Mouse (Mus musculus) heart, adult 8-10 months (tissue): Measurements from ENCODE around the gene Ldb3. TPM values are rescaled to one million over a fixed set of nuclear protein-coding genes. Genes with fewer than 3 reads are reported as not detected.
A peak's percentile ranks its signal among the peaks of the same experiment; 100 is the strongest.

ENCODE experiments used
- DNase-seq: peaks from one replicate; pipeline ENCODE4 v3.0.0; 2022; ENCODE audit warnings: low spot score
- total RNA-seq, 4 experiments: library from RNA; stranded (reverse); gene quantifications; 2 replicates each; pipeline ENCODE4 v1.2.4; 2022

The Ldb3 gene
- total RNA-seq, 4 experiments from 2014 or later: 1,077 to 1,246 (median 1,126) TPM

DNA sequence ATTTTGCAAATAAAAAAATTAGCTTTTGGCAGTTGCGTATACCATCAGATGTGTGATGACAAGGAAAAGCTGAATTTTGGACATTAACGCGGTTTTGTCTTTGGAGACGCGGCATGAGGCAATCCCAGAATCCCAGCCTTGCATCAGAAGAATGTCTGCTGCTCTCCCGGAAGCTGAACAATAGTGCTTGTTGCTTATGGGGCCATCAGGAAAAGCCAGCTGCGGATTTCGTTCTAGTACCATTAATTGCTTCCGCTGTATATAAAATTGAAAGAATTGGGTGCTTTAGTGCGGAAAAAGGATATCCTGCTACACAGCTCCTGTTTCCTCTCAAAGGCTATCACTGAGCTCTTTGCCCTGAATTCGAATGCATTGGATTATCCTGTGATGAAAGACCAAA, 76.6 kb downstream of the Ldb3 start:
- no peak for DNase-seq

DNA sequence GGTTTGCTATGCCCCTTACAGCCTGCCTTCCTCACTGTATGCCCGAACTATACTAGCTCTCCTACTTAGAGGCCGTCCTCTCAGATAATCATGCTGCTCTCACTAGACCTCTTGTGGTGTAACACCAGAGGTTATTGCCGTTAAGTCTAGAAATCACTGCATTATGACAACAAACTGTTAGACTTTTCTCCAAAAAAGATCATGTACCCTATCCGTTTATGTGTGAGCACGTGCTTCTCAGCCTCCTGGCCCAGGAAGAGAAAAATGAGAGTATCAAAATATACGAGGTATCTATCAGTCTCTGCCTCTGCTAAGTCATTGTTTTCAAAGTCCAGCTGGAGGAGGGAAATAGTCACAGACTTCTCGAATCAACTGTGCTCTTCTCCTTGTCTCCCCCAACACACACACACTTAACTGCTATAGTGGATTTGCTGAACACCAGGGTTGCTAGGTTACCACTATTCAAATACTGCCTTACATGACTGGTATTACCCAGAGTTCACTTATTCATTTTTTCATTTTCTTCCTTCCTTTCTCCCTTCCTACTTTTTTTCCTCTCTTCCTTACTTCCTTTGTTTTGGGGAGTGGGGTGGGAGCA, 79.5 kb downstream of the Ldb3 start:
- no peak for DNase-seq

DNA sequence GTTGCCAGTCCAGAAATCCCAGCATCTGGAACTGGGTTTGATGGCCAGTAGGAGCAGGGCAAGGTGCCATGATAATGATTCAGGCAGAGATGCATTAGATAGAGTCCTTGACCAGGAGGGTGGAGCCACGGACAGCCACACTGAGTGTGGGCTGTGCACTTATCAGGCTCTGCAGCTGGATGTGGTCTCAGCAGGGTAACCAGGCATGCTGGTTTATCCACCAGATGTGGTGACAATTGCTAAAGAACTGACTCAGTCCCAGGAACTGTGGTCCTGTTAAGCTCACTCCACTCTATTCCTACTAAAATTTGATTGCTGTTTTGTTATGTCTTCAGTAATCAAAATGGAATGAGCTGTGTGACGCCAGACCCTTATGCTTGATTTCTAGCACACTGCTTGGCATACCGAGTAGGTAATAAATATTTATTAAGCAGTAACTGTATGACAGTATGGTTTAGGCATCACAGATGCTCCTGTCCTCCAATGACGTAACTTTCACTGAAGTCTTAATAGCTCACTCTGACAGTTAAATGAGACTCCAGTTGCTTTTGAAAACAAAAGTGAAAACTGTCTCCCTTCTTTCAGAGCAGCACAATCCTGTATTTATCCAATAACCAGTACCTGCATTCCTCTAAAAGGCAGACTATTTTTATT, 80.2 kb downstream of the Ldb3 start:
- DNase-seq: no peak

DNA sequence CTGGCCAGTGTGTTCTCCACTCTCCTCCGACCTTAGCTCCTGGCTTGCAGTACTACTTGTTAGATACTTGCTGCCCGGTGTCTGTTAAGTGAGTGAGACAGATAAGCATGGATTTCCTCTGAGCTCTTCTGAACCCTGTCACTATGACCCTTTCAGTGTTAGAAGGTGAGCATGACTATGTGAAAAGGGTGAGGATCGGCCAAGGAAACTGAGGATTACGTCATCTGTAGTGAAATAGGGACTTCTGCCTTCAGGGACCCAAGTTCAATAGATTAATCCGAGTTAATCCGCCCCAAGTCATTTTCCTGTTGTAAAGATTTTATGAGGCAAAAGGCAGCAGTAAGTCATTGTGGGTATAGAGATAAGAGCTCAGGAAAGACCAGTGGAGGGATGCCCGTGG, 83.2 kb downstream of the Ldb3 start:
- DNase-seq: no peak

DNA sequence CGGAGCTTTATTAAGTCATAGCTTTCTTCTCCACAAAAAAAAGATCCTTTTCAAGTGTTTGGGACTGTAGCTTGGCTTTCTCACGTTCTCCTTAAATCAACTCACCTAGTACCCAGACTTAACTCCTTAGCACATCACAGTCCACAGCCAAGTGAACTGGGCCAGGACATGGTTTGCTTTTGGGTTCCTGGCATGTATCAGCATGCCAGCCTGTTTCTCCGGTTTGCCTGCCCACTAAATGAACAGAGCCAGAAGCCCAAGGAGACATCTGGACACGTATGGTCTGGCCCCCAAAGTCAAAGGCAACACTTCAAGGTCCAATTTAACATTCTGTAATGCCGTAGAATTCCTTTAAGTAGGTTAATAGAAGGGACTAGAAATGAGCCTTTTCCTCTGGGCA, 84.1 kb downstream of the Ldb3 start:
- DNase-seq: no peak

DNA sequence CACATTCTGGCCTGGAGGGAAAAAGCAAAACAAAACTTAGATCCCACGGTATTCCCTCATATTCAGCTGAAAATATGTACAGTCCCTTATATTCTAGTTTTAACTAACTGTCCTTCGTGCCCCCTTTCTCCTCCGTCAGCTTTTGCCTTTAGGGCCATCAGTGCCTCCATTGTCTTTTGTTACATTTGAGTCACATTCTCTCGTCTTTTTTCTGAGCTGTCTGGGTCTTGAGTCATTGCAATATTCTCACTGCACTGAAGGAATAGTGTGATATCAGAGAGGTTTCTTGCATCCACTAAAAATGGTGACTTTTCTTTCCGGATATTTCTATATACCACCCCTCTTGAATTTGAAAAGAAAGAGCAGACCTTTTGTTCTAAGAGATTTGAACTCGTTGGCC, 84.7 kb downstream of the Ldb3 start:
- no peak for DNase-seq

DNA sequence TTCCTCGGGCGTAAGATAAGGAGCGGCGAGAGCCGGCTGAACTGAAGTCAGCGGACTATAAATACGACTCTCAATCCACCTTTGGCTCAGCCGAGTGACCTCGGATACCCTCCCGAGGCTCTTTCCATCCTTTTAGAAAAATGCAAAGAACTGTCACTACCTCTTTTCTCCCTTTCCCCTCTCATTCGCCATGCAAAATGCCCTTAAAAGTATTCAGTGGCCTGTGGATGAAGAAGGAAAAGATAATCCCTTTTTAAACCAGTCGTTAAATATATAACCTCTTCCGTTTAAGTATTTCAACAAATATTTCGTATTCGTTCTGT, 85.2 kb downstream of the Ldb3 start, which contains the start of gene Bmpr1a:
Bmpr1a (minus strand) TSS at position 17 of the 323 bp plus-strand sequence.
- DNase-seq: no peak

DNA sequence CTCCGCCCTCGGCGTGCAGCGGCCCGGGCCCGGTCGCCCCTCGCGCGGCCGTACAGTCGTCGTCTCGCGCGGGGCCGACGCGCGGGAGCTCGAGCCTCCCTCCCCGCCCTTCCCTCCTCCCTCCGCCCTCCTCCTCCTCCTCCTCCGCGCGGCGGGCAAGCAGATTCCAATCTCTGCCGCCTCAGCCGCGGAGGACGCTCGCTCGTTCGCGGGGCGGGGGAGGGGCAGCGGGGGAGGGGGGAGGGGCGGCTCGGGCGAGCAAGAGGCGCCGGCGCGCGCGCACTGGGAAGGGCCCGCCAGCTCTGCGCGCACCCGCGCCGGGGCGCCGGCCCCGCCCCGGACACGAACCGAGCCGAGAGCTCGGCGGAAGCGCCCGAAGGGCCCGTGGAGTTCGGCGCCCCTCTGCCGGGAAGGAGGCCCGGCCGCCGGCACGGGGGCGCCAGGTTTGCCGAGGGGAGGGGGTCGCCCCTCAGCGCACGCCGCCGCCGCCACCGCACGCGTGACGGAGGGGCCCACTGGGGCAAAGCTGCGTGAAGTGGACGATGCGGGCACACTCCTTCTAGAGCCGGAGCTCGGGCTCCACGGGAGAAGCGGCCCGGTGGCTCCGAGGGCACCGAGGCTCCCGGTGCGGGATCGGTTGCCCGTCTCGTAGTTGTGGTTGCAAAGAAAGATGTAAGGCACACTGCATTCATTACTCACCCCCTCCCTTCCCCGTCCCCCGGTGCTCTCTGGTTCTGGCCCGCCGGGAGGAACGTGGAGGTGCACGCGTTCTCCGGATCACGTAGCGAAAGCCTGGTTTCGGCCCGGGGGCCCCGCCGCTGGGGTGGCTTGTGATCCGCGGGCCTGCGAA, 85.8 kb downstream of the Ldb3 start:
- peak; percentile 69 for DNase-seq

DNA sequence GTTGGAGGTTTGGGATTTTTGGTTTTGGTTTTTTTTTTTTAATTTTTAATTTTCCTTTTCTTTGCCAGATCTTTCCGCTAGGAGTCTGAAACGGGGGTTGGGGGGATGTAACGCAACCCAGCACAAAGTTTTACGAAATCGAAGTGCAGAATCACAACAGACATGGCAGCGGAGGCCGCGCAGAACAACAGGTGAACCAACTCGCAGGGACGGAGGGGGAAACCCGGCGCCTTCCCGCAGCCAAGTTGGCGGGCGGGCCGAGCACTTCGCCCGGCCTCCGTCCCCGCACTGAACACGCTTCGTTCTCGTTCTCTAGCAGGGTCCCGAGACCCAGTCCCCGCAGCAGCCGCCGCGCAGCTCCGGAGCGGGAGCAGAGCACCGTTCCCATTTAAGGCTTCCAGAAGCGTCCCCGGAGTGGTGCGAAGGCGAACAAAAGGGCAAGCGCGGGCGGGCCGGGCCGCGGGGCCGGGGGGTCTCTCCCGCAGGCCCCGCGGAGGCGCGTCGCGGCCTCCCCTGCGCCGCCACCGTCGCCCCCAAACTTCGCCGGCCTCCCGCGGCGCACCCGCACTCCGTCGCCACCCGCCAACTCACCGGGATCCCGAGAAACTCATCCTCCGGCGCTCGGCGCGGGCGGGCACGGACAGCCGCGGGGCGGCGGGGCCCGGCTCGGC, 86.5 kb downstream of the Ldb3 start:
- no peak for DNase-seq

DNA sequence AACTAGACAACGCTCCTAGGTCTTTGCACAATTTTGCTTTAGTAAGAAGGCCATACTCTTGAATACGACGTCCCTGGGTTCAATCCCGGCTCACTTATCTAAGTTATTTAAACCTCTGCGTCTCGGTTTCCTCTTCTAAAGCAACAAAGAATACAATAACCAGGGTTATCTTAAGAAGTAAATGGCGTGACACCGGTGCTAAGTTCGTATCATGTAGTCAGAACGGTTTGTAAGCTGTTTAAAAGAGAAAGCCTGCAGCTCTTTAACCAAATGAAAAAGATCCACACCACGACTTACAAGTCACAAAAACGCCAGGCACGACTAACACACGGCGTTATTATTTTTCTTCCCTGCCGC, 87.1 kb downstream of the Ldb3 start:
- DNase-seq: no peak

DNA sequence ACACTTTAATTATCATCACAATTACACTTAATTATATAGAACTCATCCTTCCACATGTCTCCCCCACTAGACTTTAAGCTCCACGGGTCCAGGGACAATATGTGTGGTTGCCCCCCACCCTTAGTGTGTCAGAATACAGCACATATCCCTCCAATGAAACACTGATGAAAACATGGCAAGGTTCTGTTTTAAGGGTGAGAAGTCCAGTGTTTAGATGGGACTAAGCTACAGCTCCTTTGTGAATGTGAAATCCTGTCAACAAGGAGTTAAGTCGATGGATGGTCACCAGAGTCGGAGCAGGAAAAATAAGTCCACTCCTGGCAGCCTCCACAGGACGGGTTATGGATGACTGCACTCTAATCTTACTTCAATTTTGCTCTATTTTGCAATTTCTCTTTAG, 88.2 kb downstream of the Ldb3 start:
- DNase-seq: no peak

DNA sequence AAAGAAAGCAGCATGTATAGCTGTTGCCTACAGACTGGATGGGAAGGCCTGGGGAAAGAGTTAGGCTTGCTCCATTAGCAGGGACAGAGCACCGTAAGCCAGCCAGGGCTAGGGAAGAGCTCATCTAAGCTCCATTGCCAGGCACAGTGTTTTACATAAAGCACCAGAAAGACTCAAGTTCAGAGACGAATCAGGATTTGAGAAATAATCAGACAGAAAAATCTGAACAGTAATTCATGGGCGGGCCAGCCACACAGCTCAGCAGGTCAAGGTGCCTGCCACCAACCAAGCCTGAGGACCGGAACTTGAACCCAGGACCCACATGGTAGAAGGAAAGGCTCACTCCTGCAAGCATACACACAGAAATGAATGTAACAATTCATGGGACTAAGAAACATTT, 88.8 kb downstream of the Ldb3 start:
- DNase-seq: no peak

DNA sequence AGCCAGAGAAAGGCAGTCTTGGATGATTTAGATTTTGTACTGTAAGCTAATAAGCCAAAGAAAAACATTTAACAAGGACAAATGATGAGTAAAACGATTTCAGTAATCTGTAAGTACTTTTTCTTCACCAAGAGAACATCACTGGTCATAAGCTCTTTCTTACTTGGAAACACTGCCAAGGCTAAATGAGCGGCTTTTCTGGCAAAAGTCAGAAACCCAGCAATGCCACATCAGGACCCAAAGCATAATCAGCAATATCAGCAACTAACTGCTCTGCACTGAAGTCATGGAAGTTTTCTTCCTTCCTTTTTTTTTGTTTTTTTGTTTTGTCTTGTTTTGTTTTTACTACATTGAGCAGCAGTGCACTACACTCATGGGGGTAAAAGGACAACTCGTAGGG, 91.1 kb downstream of the Ldb3 start:
- DNase-seq: no peak

DNA sequence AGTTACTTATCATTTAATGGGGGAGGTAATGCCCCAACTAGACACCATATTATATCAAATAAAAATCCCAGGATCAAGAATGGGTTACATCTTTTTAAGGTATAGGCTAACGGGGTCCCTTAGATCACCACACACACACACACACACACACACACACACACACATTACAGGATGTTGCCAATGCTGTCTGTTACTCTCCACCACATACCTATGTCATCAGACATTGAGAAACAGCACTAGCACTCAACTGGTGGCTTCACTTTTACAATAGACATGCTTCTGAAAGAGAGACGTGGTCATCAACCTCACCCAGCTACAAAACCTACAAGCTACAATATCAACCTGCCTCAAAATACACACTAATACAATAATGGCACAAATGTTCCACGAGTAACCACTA, 94.8 kb downstream of the Ldb3 start:
- DNase-seq: no peak

DNA sequence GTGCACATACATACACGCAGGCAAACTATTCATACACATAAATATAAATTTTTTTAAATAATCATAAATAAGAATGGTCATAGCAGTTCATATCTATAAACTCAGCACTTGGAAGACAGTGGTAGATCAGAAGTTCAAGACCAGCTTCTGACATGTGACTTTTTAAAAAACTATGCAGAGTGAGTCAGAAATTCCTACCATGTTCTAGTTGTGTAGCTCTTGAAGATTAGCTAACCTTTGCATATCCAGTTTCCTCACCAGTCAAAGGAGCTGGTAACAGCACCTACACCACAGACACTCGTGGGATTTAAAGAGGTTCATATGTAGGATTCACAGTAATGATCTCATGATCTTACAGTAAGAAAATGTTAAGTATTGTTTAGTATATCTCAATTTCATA, 95.8 kb downstream of the Ldb3 start:
- no peak for DNase-seq

DNA sequence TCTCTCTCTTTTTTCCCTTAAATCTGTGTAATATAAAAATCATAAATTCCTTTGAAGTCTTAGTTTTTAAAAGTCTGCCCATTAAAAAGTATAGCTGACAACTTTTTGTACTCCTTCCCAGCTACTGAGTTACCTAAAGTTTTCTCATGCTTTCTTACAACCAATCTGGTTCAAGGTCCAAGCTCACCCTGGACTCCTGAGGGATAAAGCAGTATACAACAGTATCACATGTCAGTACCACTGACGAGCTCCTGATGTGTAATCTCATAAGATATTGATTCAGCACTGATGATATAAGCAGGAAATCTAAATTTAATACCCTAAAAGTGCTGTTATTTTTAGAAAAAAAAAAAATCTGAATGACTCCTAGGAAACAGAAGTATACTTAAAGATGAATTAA, 97.5 kb downstream of the Ldb3 start:
- DNase-seq: no peak

DNA sequence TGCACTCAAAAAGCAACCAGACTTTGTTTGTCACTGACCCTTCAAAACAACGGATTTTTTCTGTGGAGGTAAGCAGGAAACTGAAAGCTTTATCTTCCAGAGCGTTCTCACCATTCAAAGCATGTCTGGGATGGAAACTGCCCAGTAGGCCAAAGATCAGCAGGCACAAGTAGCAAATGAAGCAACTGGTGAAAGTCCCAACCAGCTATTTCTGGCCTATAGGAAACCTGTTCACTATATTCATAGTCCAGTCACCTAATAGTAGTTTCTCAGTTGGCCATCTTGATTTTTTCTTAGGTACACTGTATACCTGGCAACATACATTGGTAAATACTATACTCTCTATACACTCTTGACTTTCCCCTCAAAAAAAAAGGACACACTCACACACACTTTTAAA, 98.6 kb downstream of the Ldb3 start:
- no peak for DNase-seq

DNA sequence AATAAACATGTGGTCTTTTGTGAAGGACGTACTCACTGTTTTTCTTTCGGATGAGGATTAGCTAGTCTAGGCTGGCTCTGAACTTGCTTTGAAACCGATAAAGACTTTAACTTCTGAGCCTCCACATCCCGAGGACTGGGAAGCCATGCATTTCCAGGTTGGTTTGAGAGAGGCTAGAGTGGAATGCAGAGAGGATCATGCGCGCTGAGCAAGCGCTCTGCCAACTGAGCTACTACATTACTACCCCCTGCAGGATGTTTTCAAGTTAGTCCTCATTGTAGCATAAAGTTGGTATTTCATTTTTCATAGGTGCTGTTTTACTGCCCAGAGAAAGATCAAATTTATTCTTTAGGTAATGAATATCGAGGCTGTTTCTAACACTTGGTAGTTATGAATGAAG, 102.3 kb downstream of the Ldb3 start:
- no peak for DNase-seq

DNA sequence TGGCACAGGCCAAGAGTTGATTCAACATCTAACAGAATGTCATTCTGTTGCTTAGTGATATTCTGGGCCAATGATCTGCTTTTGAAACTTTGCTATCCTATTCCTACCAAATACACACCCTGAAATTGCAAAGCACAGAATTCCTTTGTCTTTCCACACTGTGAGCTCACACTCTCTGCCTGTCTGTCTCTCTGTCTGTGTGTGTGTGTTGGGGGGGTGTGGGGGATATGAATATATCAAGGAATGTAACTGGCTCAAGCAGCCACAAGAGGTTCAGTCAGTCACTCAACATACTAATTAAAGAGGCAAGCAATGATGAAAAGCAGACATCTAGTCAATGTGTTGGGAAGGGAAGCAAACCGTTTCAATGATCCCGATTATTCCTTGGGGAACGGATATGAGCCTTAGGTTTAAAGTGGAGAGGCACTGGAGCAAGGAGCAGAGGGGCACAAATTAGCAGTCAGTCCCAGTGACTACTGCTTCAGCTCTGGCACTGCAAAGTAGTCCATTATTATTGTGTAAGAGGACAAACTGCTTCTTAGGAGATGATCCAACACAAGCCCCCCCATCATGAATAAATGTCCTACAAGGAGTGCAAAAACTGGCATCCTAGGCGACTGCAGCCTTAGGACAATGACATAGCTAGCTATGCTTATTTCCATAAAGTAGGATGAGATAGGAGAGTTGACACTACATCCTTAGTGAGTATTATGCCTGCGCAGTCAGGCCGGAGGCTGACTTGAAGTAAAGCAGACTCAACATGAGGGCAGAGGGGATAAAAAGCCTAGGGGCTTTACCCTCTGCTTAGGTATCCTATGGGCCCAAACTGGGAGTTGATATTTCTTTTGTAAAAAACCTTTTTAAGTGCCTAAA, 104.8 kb downstream of the Ldb3 start:
- DNase-seq: no peak
